Mouse (Mus musculus) ovary, postnatal 14 days (tissue): ENCODE results near the gene 1700093K21Rik.
"Not testable (repeated sequence)": the region's sequence is repeated elsewhere in the genome, so short reads cannot be mapped to it uniquely, and the experiment has no call there.

ENCODE experiments used
- DNase-seq: peaks from one replicate; pipeline ENCODE4 v3.0.0; 2022; ENCODE audit warnings: low spot score

1700093K21Rik gene

DNA sequence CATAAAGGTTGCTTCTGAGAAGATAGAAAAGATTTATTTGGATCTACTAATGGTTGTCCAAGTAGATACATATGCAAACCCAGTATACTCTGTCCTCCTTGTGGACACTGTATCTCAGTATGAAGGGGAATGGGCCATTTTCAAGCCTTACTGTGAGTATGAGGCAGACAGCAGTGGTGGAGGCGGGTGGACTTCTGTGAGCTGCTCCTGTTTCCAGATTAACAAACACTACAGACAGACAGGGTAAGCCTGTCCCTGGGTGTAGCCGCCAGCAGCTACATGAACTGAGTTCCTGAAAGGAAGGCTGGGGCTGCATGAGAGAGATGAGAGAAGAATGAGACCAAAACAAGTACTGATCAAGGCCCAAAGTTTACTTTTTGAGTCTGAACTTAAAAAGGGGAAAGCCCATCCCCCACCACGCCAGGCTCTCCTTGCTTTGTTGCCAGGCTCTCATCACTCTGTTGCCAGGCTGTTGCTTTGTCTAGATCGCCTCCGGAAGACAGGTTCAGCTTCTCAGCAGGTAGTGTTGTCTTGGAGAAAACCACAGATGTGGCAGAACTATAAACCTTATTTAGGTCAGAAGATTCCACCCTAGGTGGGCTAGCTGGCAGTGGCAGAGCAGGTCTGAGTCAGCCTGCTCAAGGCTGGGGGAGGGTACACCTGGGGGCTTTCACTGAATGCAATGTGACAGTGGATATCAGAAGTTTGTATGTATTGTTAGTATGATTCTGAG, at the start of gene 1700093K21Rik:
1700093K21Rik (minus strand) TSS at position 683 of the 733 bp plus-strand sequence.
- no peak for DNase-seq

DNA sequence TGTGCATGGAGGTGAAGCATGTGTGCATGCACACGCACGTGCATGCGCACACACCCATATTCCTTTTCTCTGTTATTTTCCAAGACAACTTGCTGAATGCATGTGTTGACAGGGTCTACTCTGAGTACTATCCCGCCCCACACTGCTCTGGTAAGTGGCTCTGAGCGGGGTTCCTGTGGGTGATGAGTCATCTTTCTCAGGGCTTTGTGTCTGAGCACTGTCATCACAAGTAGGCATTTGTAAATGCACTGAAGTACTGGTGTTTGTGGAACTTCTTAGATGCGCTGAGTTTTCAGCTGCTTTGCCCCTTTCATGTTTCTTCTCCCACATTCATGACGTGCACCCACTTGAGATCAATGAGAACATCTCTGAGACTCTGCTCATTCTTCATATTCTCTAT, 49.2 kb upstream of the 1700093K21Rik start:
- no peak for DNase-seq

DNA sequence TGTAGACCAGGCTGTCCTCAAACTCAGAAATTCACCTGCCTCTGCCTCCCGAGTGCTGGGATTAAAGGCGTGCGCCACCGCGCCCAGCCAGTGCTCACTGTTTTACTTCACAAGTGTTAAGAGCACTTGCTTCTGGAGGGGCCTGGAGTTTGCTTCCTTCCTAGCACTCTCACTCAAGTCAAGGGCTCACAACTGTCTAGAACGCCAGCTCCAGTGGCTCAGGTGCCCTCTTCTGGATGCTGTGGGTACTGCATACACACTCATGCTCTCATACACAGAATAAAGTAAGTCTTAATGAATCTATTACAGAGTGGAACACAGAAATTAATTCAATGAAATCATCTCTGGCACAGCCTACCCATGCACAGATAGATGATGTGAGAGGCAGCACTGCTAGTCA, 44.8 kb upstream of the 1700093K21Rik start:
- peak; percentile 74 for DNase-seq

DNA sequence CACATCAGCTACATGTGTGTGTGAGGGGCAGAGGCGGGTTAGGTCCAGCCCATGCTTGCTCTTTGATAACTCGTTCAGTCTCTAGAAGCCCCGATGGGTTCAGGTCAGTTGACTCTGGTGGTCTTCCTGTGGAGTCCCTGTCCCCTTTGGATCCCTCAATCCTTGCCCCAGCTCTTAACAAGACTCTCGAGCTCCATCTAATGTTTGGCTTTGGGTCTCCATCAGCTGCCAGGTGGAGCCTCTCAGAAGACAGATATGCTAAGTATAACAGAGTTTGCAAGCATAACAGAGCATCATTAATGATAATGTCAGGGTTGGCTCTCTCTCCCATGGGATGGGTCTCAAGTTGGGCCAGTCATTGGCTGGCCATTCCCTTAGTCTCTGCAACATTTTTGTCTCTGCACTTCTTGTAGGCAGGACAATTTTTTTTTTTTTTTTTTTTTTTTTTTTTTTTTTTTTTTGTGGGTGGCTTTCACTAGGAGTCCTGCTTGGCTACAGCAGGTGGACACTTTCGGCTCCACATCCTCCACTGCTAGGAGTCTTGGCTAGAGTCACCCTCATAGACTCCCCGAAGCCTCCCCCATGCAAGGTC, 36.2 kb upstream of the 1700093K21Rik start:
- DNase-seq = no peak

DNA sequence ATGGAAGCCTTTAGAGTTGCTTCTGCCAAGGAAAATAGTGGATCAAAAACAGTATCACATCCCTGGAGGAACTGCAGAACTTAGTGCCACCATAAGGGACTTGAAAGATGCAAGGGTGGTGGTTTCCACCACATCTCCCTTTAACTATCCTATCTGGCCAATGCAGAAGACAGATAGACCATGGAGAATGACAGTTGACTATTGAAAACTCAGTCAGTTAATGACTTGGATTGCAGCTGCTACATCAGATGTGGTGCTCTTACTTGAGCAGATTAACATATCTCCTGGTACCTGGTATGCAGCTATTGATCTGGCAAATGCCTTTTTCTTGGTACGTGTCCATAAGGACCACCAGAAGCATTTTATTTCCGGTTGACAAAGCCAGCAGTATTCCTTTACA, 16.5 kb upstream of the 1700093K21Rik start:
- no peak for DNase-seq

DNA sequence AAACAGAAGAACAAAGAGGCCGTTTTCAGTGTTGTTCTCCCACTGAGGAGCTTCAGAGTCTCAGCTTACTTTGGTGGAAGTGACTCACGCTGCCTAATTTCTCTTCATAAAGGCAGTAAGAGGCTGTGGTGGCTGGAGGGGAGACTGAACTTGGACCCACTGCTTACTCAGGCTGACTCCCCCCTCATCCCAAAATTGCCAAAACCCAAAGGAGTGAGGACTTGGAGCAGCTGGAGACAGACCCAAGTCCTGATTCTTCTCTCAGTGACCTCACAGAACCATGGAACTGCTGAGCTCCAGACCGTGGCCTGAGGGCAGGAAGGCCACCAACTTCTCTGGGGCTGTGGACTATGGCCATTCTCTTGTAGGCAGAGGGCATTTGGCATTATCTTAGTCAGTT, 2.0 kb downstream of the 1700093K21Rik start:
- no peak for DNase-seq

DNA sequence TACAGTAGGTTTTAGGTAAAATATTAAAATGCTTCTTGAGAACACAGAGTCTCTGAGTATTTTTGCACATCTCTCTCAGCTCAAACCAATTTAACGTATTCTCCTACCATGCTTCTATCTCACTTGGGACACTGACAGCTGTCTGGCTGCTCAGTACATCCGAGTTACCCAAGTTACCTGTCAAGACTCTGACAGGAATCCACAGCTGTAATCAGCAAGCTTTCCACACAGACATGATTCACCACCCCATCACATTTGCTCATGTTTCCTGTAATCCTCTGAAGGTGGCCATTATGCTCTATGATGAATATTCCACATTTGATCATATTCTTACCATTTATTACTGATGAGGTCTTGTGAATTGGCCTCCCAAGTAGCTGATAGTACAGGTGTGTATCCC, 5.6 kb downstream of the 1700093K21Rik start:
- no peak for DNase-seq

DNA sequence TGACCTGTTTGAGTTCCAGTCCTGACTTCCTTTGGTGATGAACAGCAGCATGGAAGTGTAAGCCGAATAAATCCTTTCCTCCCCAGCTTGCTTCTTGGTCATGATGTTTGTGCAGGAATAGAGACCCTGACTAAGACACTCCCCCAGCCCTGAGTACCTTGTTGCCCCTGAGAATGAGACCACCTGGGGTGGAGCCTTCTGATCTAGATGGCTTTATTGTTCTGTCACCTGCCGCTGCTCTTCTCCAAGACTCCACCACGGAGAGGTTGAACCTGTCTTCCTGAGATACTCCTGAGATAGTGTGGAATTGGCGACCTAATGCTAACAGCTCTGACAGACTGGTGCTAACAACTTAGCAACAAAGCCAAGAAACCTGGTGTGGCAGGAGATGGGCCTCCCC, 6.2 kb downstream of the 1700093K21Rik start:
- DNase-seq = not testable (repeated sequence)

DNA sequence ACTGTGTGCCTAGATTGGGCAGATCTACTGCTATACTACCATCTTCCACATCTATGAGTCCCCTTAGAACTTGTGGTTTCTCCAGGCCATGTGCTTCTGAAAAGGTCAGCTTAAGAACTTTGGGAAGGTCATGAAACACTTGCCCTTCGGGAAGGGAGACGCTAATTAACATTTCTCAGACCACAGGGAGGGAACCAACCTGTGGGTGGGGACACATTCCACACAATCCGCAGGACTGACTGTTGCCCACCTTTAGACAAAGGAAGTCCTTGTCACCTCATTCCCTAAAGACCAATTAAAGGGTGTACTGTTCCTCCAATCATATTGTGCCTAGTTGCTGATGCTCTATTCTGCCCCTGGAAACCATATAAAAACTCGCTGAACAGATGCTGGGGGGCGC, 16.2 kb downstream of the 1700093K21Rik start:
- DNase-seq = not testable (repeated sequence)

DNA sequence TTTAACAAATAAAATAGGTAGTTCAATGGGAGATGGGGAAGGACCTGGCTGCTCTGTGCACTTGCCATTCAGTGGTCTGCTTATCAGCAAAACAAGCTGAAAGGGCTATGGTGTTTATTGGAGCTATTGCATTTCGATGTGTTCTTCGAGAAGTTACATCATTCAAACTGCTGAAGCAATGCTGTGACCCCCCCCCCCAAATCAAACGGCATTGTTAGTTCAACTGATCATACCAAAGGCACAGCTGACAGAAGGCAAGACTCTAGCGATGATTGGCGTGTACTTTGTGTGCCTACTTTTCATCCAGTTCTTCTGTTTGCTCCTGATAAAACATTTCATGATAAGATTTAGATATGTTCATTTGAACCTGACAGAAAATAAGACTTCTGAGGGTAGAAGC, 22.3 kb downstream of the 1700093K21Rik start:
- DNase-seq = no peak

DNA sequence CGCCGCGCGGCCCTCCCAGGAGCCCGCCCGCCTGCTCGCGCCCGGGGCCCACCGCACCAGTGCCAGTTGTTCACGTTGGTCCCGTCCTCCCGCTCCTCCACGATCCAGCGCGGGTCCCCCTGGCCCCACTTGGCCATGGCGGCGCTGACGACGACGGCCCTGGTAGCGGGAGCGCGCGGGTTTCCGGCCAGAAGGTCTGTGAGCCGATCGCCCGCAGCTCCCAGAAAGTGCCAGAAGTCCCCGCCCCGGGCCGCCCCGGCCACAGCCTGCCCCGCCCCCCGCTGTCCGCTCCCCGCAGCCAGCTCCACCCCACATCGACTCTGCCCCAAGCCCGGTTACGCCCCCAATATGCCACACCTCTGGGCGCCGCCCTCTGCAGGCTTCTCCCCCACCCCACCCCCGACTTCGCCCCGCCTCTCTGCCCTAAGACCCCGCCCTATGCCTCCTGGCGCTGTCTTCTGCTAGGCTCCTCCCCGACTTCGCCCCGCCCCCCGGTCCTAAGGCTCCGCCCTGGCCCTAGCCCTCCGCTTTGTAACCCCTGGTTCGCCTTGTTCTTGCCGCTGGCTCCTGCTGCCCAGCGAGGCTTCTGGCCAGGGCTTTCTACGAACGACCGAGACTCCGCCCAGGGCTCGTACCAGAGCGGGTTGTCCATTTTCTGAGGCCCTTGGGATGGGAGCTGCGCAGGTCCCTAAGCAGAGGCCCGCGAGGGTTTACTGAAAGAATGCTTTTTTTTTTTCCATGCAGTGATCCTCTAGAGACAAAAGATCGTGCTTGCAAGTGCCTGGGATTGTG, 23.0 kb downstream of the 1700093K21Rik start, which contains the start of gene Ahsa2:
Ahsa2 (minus strand) TSS at position 313 of the 792 bp plus-strand sequence.
- DNase-seq = peak; percentile 98

DNA sequence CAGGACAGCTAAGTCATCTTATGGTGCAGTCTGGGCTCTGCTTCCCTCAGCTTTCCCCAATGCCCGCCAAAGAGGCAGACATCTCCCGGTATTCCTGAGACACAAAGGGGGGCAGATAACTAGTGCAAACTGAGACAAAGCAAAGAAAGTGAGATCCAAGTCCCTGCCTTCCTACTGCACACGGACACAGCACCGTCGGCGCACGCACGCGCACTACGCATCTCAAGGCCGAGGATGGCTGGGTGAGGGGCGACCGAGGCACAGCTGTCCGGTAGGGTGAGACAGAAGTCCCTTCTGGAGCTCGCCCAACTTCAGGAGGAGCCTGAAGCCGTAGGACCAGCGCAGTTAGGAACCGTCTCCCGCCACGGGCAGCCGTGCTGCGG, 23.6 kb downstream of the 1700093K21Rik start:
- DNase-seq = peak; percentile 56

DNA sequence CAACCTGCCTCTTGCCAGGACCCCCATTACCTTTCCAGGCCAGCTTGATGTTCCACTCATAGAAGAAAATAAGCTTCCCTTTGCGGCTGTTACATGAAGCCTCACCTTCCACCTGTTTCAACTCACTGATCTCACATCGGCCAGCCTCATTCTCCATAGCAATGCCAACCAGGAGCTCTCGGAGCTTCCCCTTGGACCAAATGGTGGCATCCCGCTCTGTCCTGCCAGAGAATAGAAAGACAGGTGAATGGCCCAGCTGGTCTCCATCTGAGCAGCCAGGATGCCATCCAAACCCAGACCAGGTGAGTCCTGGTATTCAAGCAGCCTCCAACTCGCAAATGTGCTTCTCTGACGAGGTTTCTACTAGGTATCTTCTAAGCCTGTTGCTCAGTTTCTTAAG, 24.3 kb downstream of the 1700093K21Rik start:
- no peak for DNase-seq

DNA sequence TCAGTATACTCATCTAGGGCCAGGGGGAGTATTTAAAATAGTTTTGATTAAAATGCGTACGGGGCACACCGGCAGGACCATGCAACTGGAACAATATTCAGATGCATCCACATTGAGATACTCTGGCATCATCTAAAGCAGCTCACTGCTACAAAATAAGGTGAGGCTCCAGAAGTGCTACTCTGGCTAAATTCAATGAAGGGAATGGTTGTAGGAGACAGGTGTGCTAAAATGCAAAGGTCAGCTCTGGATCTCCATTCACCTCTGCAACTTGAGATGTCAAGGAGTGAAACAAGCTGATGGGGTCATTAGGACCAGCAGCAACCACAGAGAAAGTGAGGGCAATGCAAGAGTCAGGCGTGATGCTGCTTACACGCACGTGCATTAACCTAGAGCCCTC, 25.7 kb downstream of the 1700093K21Rik start:
- no peak for DNase-seq

DNA sequence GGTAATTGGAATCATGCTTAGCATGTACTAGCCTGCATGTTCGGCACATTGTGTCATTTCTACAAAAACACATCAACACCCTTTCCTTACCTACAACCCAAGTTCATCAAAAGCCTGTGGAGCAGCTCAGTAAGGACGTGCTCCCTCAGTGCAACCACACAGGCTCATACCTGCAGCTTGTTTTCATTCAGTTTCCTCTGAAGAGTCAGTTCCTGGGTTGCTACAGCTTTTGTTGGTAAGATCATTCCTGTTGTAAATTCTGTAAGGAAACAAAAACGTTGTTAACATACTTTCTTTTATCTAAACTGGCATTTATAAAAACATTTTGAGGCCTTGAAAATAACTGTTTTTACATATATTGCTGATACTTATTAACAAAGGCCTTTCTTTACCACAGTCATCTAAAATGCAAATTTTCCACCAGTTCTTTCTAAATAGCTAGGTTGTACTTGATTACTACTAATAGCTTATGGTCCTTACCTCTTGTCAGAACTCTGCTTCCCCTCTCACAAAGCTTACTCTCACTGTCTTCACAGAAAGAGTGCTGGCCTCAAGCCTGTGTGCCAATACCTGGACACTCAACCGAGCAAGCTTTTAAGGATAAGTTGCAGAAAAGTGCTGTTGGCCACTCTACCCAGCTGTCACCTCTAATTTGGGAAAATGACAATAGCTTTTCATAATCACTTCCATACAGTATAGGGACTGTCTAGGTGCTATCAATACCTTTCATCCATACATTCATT, 28.7 kb downstream of the 1700093K21Rik start:
- DNase-seq = no peak

DNA sequence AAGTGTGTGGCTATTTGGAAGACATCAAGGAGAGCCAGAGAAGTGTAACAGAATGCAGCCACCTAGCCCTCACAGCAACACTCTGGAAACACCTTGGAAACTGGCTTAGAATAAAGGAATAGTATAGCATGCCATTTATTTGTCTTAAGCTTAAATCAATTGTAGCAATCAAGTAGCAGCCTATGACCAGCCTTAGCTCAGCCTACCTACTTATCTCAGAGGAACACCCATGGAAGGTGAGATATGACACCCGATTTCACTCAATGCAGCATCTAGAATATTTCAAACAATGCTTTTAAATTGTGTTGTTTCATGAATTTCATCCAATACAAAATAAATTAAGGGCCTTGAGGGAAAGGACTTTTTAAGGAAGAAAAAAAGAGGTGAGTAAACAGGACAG, 31.0 kb downstream of the 1700093K21Rik start:
- DNase-seq = no peak
